In the genomic region with DNA sequence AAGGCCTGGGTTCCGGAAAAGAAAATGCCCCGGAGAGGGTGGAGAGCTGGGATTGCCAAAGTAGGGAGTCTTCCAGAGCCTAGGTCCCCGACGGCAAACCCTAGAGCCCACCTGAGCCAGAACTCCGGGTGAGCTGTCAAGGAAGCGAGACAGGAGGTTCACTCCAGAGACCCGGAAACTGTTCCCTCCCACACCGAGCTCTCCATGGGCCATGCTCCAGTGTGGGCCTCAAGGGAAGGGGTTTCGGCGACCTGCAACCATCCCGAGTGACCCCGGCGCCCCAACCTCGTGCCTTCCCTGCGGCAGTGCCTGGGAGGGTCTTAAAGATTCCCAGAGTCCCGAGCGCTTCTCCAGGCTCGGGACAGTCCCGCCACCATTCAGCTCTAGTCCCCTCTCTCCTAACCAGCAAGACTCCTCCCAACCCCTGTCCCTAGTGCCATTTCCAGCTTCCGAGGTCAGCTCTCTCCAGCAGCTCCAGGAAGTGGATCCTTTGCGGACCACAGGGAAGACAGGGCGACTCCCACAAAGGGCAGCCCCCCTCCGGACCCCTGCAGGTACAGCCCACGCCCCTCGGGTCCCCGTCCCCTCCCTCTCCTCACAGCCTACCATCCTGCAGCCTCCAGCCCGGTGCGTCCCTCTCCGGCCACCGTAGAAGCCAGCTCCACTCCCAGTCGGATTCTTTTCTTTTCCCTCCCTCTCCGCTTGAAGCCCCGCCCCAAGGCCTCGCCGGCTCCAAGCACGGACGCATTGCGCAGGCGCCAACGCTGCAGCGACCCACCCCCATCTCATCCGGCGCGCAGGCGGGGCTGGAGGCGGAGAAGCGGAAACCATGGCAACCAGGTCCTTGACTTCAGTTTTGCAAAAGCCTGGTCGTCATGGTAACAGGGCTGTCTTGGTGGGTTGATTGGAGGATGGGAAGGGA, we compare ENCODE assay signal across 7 mouse cellular contexts. TPM values are rescaled to one million over a fixed set of nuclear protein-coding genes. Genes with fewer than 3 reads are reported as not detected.
DNase-seq lines count a peak whose midpoint lies in the region; ATAC-seq lines count a peak whose summit lies in the region.

A gene (minus strand): TSS at position 734 of the 922 bp plus-strand sequence.

- H3K4me2 ChIP-seq in embryonic facial prominence, embryonic 12.5 days (replicated peaks), result peak within 1 kb of the TSS; percentile 73
- peak within 1 kb of the TSS; percentile 80 for H3K4me2 ChIP-seq in limb, embryonic 11.5 days (ENCODE audit: low read depth, severe bottlenecking)
- peak within 1 kb of the TSS; percentile 86 for H3K4me2 ChIP-seq in midbrain, embryonic 14.5 days (ENCODE audit: low read length)

- peaks cover 14% of the 10 kb centered on the region; the same call in 1 of the 2 replicates for H3K4me1 ChIP-seq in embryonic facial prominence, embryonic 12.5 days
- peaks cover 3% of the 10 kb centered on the region; the same call in 1 of the 2 replicates for H3K4me1 ChIP-seq in limb, embryonic 11.5 days (ENCODE audit: control insufficient read depth, insufficient read depth, low read length)
- H3K4me1 ChIP-seq in midbrain, embryonic 14.5 days (ENCODE audit: control insufficient read depth, insufficient read depth, low read length), result peaks cover 17% of the 10 kb centered on the region

- peak within 1 kb of the TSS; percentile 67 for H3K9ac ChIP-seq in embryonic facial prominence, embryonic 12.5 days
- peak within 1 kb of the TSS; percentile 62 for H3K9ac ChIP-seq in limb, embryonic 11.5 days (ENCODE audit: low read length)
- H3K9ac ChIP-seq in midbrain, embryonic 14.5 days (replicated peaks; ENCODE audit: low read length), result peak within 1 kb of the TSS; percentile 77

- H3K27me3 ChIP-seq in embryonic facial prominence, embryonic 12.5 days, result no peaks in the 10 kb centered on the region
- H3K27me3 ChIP-seq in limb, embryonic 11.5 days (ENCODE audit: control insufficient read depth, insufficient read depth, low read length), result no peaks in the 10 kb centered on the region
- no peaks in the 10 kb centered on the region for H3K27me3 ChIP-seq in midbrain, embryonic 14.5 days (ENCODE audit: control insufficient read depth, insufficient read depth, low read length)

- peak within 1 kb of the TSS; percentile 68; the same call in 1 of the 2 replicates for H3K27ac ChIP-seq in embryonic facial prominence, embryonic 12.5 days
- peak within 1 kb of the TSS; percentile 56; the same call in 1 of the 2 replicates for H3K27ac ChIP-seq in limb, embryonic 11.5 days (replicated peaks; ENCODE audit: low read depth, low read length)
- H3K27ac ChIP-seq in midbrain, embryonic 14.5 days (replicated peaks; ENCODE audit: low read depth, low read length), result peak within 1 kb of the TSS; percentile 85

- H3K4me3 ChIP-seq in embryonic facial prominence, embryonic 12.5 days, result peak within 1 kb of the TSS; percentile 61
- H3K4me3 ChIP-seq in limb, embryonic 11.5 days (ENCODE audit: low read depth, low read length), result peak within 1 kb of the TSS; percentile 51
- H3K4me3 ChIP-seq in midbrain, embryonic 14.5 days (replicated peaks; ENCODE audit: low read depth, low read length), result peak within 1 kb of the TSS; percentile 69

- peak; percentile 89 for ATAC-seq in embryonic facial prominence, embryonic 12.5 days (ENCODE audit: insufficient number of reproducible peaks, insufficient read depth, low FRiP score, low TSS enrichment)
- peak; percentile 92 for ATAC-seq in limb, embryonic 11.5 days (ENCODE audit: insufficient number of reproducible peaks, low FRiP score, low TSS enrichment, low read depth)
- peak; percentile 93 for ATAC-seq in midbrain, embryonic 14.5 days (ENCODE audit: low FRiP score, low TSS enrichment)

- under 1% methylated on average over 48 of the region's 48 CpGs for WGBS in embryonic facial prominence, embryonic 12.5 days
- under 1% methylated on average over 48 of the region's 48 CpGs for WGBS in limb, embryonic 11.5 days
- 1% methylated on average over 48 of the region's 48 CpGs for WGBS in midbrain, embryonic 14.5 days

- H3K9me3 ChIP-seq in embryonic facial prominence, embryonic 12.5 days, result no peaks in the 10 kb centered on the region
- no peaks in the 10 kb centered on the region for H3K9me3 ChIP-seq in limb, embryonic 11.5 days (ENCODE audit: control insufficient read depth, low read length)
- H3K9me3 ChIP-seq in midbrain, embryonic 14.5 days (ENCODE audit: control insufficient read depth, low read length), result no peaks in the 10 kb centered on the region

- peak; percentile 99 for DNase-seq in adrenal gland, postnatal 25 days
- DNase-seq in heart, adult 11 months, result peak; percentile 100
- DNase-seq in kidney, adult 18-20 months, result peak; percentile 97
- DNase-seq in limb, embryonic 11.5 days (ENCODE audit: low spot score), result peak; percentile 100
- peak; percentile 100 for DNase-seq in midbrain, embryonic 14.5 days
- peak; percentile 90 to 92 for DNase-seq in spleen, adult 18-20 months

- peaks cover 20% of the 10 kb centered on the region for H3K36me3 ChIP-seq in embryonic facial prominence, embryonic 12.5 days
- peaks cover 2% of the 10 kb centered on the region; the same call in 1 of the 2 replicates for H3K36me3 ChIP-seq in limb, embryonic 11.5 days (ENCODE audit: control insufficient read depth, insufficient read depth, low read length)
- H3K36me3 ChIP-seq in midbrain, embryonic 14.5 days (ENCODE audit: control insufficient read depth, insufficient read depth, low read length), result peaks cover 15% of the 10 kb centered on the region

RNA-seq across cellular contexts. Expression of the gene that starts here (rescaled TPM):
- 97.4 and 117 TPM in 2 replicates for total RNA-seq in adrenal gland, postnatal 25 days (2021)
- 173 and 175 TPM in 2 replicates for polyA plus RNA-seq in embryonic facial prominence, embryonic 12.5 days (2016; fragmentation: Nextera tagmentation; extraction: Ambion mirVana)
- 135 and 145 TPM in 2 replicates for polyA plus RNA-seq in limb, embryonic 11.5 days (2014; fragmentation: Nextera tagmentation; extraction: Ambion mirVana)
- polyA plus RNA-seq in midbrain, embryonic 14.5 days (2014; fragmentation: Nextera tagmentation; extraction: Ambion mirVana), result 214 and 238 TPM in 2 replicates

Comparison
In these comparisons a context has a peak if more than half of its experiments do, and no peak if none do; other contexts are left out.
1. Peak in every context shown above with its lines: DNase-seq, ATAC-seq, H3K4me3 ChIP-seq and H3K27ac ChIP-seq.